Mouse (Mus musculus) cerebellum, adult 8-10 months (tissue): ENCODE measurements around the gene Rhd.
"Not testable (repeated sequence)": the region's sequence is repeated elsewhere in the genome, so short reads cannot be mapped to it uniquely, and the experiment has no call there.

Source experiments
- DNase-seq: peaks from one replicate; pipeline ENCODE4 v3.0.0; 2022

Gene Rhd

DNA sequence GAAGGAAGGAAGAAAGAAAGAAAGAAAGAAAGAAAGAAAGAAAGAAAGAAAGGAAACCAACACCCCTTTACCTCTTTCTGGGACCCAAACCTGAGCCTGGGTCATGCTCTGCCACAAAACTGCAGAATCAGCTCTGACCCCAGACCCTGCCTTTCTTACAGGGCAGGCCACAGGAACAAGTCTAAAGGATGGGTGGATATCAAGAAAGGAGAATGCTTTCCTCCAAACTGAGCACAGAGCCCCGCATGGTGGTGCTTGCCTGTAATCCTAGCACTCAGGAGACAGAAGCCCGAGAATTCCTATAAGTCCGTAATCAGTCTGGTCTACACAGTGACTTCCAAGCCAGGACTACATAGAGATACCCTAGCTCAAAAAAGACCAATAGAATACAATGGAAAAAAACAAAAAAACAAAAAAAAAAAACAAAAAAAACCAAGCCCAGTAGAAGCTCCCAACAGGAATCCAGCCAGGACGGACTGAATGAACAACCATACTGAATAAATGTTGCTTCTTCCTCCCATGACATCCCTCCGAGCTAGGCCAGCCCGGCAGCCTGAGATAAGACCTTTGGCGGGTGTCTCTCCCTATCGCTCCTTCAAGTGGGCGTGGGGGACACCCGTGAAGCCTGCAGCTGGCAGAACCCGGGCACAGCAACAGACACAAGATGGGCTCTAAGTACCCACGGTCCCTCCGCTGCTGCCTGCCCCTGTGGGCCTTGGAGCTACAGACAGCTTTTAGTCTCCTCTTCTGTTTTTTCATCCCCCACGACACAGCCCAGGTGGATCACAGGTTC, at the start of gene Rhd:
Rhd (plus strand) TSS at position 600 of the 793 bp plus-strand sequence.
- DNase-seq = no peak

DNA sequence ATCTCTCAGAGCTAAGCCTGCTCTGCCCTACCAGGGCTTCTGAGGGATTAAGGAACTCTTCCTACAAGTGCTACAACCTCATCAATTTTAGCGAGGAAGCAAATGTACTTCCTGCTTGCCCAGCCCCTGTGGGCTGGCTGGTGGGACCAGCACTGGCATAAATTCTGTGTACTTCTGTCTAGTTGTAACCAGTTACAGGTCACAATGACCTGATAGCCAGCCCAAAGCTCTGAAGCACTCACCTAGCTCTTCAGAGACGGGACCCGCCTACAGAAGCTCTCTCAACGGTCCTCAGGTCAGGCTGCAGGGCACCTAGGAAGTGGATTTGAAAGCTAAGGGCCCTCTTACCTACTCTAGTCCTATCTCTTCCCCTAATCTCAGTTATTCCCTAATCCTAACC, 46.6 kb upstream of the Rhd start:
- no peak for DNase-seq

DNA sequence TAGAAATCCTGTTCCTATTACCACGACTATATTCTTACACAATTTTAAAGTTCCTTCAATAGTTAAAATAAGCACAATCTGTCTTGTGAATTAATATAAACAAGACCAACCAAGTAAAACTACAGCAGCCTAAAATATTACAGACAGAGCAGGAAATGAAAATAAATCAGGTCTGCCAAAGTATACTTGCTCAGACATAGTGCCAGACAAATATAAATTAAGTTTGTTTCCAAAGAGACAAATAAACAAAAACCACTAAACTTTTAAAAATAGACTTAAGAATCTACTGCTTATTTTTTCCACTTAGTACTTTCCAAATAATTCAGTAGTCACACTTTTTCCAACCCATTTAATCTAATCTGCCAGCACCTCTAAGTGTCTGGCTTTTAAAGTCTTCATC, 43.3 kb upstream of the Rhd start:
- no peak for DNase-seq

DNA sequence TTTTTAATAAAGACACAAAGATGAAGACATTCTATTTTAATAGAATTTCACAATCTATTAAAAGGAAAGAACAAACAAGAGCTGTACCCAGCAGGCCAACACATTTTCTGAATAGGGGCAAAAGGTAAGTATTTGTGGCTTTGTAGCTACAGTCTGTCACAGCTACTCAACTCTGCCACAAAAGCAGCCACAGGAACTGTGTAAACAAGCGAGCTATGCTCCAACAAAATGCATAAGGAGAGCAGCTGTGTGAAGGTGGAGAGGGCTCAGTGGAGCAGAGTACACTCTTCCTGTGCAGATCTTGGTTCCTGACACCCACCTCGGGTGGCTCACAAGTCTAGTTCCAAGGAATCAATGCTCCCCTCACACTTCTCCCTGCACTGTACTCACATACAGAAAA, 40.8 kb upstream of the Rhd start:
- DNase-seq = no peak

DNA sequence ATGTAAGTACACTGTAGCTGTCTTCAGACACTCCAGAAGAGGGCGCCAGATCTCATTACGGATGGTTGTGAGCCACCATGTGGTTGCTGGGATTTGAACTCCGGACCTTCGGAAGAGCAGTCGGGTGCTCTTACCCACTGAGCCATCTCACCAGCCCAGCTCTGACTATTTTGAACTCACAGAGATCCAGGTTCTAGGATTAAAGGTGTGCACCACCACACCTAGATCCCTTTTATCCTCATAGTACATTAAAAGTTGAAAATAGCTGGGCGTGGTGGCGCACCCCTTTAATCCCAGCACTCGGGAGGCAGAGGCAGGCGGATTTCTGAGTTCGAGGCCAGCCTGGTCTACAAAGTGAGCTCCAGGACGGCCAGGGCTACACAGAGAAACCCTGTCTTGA, 38.5 kb upstream of the Rhd start:
- DNase-seq = not testable (repeated sequence)

DNA sequence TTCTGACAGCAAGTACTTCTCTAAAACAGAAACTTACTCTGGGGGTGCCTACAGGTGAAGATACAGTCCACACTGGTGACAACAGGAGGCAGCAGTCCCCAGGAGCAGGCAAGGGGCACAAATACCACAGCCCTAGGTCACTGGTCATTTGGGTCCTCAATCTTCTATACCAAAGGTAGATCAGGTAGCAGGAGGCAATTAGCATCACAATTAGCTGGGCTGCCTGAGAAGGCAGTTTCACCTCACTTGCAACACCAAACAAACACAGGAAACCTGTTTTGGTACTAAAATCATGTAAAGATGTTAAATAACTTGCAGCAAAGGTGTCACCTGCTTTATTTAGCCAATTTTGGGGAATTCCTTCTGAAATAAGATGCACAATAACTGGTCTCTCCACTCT, 38.0 kb upstream of the Rhd start:
- no peak for DNase-seq

DNA sequence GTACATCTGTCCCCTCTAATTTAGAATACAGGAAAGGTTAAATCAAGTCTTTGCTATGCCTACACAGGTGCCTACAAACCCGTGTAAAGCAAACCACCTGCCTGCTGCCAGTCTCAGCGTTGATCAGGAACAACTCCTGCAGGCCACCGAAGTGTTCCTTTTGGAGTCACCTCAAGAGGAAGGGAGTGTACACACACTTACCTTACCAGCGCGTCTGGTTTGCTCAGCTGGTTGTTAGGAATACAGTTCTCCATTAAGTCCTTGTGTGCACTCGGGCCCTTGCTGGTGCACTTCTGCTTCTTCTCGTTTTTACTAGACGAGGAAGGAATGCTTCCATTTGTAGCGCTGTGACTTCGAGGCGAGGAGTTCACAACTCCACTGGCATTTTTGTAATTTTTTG, 36.5 kb upstream of the Rhd start:
- DNase-seq = no peak

DNA sequence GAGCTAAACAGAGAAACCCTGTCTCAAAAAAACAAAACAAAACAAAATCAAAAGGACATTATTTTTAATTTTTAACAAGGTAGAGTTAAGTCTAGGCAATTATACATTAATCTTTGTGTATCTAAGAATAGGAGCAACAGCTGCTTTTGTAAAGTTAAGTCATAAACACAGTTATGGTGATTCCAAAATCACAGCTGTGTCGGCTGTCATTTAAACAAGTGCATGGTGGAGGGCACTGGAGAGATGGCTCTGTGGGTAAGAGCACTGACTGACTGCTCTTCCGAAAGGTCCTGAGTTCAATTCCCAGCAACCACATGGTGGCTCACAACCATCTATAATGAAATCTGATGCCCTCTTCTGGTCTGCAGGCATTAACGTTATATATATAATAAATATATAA, 32.4 kb upstream of the Rhd start:
- no peak for DNase-seq

DNA sequence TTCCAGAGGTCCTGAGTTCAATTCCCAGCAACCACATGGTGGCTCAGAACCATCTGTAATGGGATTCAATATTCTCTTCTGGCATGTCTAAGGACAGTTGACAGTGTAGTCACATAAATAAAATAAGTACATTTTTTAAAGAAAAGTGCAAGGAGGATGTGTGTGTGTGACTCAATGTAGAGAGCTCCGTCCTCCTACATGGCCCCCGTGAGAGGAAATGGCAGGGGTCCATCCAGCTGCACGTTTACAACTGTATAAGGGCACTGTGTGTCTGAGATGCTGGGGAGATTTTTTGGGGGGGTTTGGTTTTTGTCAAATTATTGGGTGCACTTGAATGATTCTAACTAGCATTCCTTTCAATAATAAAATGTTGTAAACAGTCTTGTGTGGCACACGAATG, 28.9 kb upstream of the Rhd start:
- no peak for DNase-seq

DNA sequence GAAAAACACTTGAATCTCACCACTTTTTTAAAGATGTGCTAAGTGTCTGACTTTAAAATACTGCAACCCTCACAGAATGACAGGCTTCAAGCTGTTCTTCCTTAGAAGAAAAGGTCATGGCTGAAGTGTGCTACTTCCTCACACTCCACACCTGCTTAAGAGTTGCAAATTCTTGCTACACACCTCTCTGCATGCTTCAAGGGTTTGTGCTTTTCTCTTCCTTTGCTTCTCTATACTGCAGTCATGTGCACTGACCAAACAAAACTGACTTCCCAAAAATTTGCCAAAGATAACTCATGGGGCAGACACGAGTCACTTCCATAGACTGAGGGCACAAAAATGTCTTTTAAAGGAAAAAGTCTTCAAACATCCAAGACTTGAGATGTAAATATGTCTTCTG, 26.1 kb upstream of the Rhd start:
- no peak for DNase-seq

DNA sequence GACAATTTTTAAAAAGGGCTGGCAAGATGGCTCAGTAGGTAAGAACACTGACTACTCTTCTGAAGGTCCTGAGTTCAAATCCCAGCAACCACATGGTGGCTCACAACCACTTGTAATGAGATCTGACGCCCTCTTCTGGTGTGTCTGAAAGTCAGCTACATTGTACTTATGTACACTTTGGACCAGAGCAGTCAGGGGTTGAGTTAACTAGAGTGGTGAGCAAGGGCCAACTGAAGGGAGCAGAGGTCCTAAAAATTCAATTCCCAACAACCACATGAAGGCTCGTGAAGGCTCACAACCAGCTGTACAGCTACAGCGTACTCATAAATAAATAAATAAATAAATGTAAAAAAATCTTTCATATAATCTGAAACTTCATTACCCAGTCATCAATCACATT, 25.6 kb upstream of the Rhd start:
- DNase-seq = not testable (repeated sequence)

DNA sequence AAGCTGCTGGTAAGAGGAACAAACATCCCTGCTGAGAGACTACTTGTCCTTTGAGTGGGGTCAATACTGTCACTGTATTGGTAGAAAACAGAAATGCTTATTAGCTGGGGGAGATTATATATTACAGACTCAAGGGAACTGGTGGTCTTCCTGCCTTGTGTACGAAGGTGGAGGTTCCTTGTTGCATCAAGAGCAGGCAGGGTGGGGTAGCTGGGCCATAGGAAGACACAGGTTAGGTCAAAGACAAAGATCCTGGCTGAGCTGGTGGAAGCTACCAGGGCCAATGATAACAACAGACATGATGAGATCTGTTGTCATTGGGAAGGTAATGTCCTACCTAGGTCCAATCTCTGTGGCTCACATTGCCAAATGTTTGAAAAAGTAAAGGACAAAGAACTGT, 24.1 kb upstream of the Rhd start:
- no peak for DNase-seq

DNA sequence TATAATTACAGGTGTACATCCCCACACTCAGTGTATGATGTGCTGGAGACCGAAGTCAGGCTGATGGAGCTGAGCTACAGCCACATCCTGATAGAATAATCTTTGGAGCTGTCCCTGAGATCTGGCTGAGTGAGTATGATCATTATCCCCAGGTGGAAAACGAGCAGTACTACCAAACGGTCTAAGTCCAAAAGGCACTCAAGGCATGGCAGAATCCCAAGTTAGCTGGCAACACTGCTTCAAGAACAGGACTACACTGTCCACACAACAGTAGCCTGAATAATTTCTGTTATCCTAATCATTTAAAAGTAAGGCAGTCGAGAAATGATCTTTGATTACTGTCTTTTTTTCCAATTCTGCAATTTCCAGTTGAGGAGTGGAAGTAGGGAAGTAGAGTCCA, 20.8 kb upstream of the Rhd start:
- DNase-seq = no peak

DNA sequence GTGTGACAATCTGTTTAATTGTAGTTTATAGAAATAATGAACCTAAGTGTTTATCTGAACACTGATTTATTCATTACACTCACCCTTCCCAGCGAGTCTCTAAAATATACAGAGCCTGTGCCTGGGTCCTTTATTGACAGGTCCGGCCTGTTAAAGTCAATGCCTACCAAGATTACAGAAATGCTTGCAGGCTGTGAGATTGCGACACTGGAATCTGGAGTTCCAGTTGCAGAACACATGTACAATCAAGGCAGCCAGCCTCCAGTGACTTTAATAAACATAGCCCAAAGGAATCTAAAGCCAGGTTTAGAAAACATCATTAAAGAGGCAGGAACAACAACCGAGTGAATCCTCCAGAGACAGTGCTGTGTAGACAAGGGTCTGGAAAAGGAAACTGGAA, 16.7 kb upstream of the Rhd start:
- DNase-seq = no peak

DNA sequence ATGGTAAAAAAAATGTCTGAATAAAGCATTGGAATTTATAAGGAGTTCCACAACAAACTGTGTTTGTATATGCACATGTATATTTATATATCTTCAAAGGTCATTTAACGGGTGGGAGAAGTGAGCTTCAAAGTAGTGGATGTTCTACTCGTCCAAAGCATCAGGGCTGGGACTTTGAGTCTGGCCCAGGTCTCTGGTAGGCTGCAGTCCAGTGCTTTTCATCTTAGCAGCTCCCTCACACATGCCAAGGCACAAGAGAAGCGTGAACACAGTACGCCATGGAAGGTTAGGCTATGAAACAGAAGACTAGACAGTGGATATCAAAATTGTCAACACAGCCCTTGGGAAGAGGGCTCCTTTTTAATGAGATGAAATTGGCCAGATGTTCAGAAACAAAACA, 13.8 kb upstream of the Rhd start:
- no peak for DNase-seq

DNA sequence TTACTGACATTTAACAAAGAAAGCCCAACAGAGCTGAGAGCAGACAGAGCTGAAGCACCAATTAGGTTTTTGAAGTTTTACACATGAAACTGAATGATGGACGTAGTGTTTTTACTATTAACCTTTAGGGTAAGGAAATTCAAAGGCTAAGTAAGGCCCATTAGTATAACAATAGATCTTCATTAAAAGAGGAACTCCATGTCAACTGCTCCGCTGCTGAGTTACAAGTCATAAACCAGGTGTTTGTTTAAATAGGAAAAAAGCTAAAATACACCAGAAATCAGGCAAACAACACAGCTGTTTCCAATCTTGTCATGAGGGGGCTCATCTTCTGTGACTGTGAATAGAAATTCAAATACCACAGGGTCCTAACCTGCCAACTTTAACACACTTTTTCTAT, 13.1 kb upstream of the Rhd start:
- no peak for DNase-seq

DNA sequence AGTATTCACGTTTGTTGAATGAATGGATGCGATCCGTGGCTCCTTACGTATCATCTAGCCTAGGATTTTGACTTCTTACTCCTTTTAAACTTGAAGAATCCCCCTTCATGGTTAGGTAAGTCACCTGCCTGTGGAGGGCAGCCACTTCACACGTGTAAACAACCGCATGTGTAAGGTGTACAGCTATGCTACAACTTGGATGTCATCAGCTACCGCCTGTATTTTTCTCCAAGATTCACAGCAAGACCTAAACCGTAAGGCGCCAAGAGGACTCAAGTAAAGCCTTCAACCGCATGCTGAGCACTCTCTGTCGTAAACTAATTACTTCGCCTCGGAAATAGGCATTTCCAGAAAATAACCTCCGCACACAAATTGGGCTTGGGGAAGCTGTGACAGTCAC, 12.5 kb upstream of the Rhd start:
- no peak for DNase-seq

DNA sequence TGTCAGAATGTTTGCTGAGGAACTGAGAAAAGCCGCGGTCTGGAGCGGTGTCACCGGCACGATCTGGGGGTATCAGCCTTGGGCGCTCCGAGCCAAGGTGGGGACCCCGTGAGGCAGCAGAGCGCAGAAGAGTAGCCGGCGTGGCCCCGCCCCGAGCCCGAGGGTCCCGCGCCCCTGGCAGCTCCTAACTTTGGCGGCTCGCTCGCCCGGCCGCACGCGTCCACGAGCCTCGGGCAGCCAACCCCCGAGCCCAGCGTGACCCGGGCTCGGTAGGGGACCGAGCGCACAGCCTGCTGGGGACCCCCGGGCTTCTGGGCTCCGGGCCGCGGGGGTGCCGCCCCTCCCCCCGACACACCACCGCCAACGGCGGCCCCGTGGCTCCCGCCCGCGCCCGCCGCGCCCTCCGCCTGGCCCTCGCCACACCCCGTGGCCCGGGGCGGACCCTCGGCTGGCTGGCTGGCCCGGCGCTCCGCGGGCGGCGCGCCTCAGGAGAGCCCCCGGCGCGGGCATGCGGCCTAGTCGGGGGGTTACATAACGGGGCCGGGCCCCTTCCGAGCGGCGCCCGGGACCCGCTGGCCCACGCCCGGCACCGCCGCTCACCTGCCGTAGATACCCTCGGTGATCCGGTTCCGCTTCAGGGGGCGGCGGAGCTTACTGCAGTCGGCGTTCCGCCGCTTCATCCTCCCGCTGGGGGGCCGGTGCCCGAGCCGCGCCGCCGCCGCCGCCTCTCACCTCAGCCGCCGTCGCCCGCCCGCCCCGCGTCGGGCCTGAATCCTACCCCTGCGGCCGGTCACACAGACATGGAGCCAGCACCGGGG, 11.7 kb upstream of the Rhd start:
- DNase-seq = peak; percentile 42

DNA sequence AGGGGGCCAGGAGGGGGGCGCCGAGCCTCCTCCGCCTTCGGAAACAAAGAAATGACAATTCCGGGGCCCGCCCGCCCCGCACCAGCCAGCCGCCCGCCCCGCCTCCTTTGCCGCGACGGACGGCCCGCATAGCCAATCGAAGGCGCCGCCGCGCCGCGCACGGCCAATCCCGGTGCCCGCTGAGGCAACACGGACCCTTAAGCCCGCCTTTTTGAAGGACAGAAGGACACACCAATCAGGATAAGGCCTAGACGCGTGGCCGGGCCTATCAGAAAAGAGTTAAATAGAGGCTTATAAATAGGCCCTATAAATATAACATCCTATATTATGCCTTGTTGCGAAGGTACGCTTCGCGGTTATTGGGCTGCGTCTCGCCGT, 11.1 kb upstream of the Rhd start, which contains the start of gene Maco1:
Maco1 (minus strand) TSS at position 87 of the 378 bp plus-strand sequence.
- DNase-seq = peak; percentile 100

DNA sequence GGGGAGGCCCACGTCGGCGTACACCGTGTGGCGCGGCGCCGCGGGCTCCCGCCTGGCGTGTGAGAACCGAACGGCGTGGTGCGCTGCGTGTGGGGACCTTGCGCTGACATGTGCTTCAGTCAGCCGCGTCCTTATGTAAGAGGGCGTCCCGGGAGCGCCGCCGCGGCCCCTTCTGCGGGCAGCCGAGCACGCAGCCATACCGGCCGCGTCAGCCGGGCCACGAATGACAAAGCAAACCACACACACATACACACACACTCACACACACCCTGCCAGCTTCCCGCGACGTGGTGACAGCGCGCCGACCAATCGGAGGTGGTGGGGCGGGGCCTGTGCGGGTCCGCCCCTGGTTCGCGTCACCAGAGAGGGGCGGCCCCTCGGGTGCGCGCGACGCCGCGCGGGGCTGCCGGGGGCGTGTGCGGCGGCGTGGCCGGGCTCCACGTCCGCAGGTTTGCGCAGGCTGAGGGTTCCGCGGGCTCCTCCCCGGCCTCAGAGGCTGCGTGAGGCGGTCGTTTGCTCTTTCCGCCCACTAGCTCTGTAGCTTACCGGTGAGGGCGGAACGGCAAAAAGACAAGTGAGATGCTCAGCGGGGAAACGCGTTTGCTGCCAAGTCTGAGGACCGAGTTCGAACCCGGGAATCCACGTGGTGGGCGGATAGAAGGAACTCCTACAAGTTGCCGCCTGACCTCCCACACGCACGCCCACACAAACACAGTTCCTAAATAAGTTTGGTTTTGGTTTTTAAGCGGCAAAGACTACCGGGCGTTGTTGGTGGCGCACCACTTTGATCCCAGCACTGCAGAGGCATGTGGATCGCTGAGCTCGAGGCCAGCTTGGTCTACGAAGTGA, 10.5 kb upstream of the Rhd start:
- DNase-seq = peak; percentile 96

DNA sequence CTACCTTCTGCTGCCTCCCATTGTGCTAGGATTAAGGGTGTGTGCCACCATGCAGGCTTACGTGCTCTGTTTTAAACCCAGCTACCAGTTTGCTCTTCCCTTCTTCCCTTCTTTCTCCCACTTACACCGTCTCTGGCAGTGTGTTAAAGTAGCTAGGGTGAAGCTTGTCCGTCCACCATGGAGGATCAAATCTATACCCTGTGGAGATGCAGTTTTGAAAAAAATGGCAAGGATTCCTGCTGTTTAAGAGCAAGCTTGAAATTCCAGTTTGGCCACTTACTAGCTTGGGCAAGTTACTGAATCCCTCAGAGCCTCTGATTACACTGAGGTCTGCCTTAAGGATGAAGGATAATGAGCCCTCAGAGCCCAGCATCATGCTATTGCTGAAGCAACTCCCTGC, 9.0 kb upstream of the Rhd start:
- DNase-seq = no peak

DNA sequence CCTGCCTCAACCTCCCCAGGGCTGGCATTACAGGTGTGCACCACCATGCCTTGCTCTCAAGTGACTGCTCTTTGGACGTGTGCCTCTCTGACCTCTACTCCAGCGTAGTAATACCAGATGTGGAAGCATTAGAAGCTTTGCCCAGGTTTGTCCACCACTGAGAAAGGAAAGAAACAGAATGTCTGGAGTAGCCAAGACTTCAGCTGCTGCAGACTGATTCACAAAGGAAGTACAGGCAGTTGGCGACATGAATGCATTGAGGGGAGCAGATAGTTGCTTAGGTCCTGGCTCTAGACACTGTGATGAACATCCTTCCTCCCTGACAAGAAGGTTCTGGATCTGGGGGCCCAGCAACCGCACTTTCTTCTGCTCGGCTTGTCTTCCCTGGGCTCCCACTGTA, 8.3 kb upstream of the Rhd start:
- no peak for DNase-seq

DNA sequence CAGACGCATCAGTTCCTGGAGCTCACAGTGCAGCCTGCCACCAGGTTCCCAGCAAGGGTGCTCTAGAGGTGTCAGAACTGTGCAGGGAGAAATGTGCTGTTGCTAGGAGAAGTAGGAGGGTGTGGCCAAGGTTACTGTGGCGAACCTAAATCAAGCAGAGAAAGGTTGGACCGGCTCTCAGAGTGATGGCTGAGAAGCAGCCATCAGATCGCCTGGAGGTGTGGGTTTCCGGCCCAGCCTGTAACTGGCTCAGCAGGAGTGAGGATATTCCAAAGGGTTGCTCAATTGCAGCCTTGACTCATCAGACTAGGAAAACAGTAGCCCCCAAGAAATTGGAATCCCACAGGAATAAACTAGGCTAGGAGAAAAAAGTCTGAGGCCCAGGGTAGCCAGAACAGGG, 7.8 kb upstream of the Rhd start:
- DNase-seq = no peak

DNA sequence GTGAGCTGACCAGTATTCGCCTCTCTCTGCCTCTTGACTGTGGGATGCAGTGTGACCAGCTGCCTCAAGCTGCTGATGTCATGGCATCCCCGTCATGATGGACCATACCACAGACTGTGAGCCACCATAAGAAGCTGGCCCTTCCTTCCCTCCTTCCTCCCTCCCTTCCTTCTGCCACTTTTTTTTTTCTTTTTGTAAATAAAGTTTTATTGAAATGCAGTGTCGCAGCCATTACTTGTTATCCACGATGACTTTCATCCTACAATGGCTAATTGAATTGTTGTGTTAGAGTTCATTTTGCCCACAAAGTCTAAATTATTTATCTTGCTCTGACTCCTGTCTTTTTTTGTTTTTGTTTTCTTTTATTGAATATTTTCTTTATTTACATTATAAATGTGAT, 5.8 kb upstream of the Rhd start:
- no peak for DNase-seq
